Mouse (Mus musculus): ENCODE results near the gene Slc38a11. TPM values are rescaled to one million over a fixed set of nuclear protein-coding genes. Genes with fewer than 3 reads are reported as not detected.

The Slc38a11 gene
- polyA plus RNA-seq, 1 experiment from 2014 or later, result 1.1 TPM

- Histone ChIP-seq H3K27ac (no peak overlapping the region), H3K4me2 (no peak overlapping the region), H3K9me3 (no peaks in the 10 kb centered on the region), H3K4me3 (replicated peaks) (no peak overlapping the region), H3K36me3 (replicated peaks) (no peaks in the 10 kb centered on the region), H3K27me3 (0 out of 2 replicates have a peak, but pooled peaks cover 3% of the 10 kb centered on the region), H3K4me1 (peaks cover 18% of the 10 kb centered on the region), H3K9ac (no peak overlapping the region)
- 50% methylated on average over 9 of the region's 9 CpGs for WGBS
- ATAC-seq (ENCODE audit: low FRiP score), result no peak
These were observed 2.9 kb downstream of the Slc38a11 start for GRCm38 (mm10) chr2:65360736-65361475.

DNA sequence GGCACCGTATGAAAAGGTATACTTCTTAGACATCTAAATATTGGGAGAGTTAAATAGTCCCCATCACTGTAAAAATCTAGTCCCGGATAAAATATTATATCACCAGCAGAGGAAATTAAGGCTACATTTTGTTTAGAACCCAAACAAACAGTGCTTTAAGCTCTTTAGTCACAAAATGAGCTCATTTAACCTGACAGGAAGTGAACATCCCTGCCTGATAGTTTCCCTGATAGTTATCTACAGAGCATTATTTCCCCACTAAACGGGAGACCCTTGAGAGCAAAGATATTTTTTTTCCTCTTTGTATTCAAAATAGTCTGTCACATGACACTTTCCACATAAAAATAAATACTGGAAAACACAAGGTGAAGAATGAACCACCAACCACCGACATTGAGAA, 16.5 kb downstream of the Slc38a11 start:
- Histone ChIP-seq H3K27ac (no peak overlapping the region), H3K4me1 (peaks cover 4% of the 10 kb centered on the region; the same call in 1 of the 2 replicates), H3K4me2 (no peak overlapping the region), H3K9ac (no peak overlapping the region), H3K9me3 (no peaks in the 10 kb centered on the region), H3K4me3 (replicated peaks) (no peak overlapping the region), H3K36me3 (replicated peaks) (no peaks in the 10 kb centered on the region), H3K27me3 (no peaks in the 10 kb centered on the region)
- no peak for ATAC-seq (ENCODE audit: low FRiP score)
- 76% methylated on average over 4 of the region's 4 CpGs for WGBS

DNA sequence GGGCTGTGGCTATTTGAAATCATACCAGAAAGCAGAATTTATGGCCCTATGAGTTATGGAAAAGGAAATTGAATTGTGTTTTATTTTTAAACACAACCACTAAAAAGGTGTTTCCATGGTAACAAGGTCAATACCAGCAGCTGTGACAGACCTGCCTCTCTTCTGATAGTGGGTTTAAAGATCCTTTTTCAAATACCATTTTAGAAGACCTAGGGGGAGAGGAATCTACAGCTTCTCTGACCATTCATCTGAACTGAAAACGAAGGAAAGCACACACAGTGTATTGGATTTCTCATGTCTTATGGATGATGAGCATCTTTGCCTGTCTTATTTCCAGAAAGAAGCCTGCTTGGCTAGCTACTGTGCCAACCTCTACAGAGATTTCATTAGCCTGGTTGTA, 16.9 kb downstream of the Slc38a11 start:
- no peak overlapping the region for H3K4me2 ChIP-seq
- H3K27me3 ChIP-seq, result no peaks in the 10 kb centered on the region
- 65% methylated on average over 1 of the region's 1 CpGs for WGBS
- H3K4me1 ChIP-seq, result peaks cover 4% of the 10 kb centered on the region; the same call in 1 of the 2 replicates
- no peak overlapping the region for H3K27ac ChIP-seq
- no peak overlapping the region for H3K9ac ChIP-seq
- H3K9me3 ChIP-seq, result no peaks in the 10 kb centered on the region
- no peaks in the 10 kb centered on the region for H3K36me3 ChIP-seq (replicated peaks)
- no peak for ATAC-seq (ENCODE audit: low FRiP score)
- H3K4me3 ChIP-seq (replicated peaks), result no peak overlapping the region

- Histone ChIP-seq H3K36me3 (replicated peaks) (no peaks in the 10 kb centered on the region), H3K4me2 (no peak overlapping the region), H3K9ac (no peak overlapping the region), H3K4me3 (replicated peaks) (no peak overlapping the region), H3K4me1 (peaks cover 4% of the 10 kb centered on the region; the same call in 1 of the 2 replicates), H3K27ac (no peak overlapping the region), H3K9me3 (no peaks in the 10 kb centered on the region), H3K27me3 (no peaks in the 10 kb centered on the region)
- no peak for ATAC-seq (ENCODE audit: low FRiP score)
- 87% methylated on average over 5 of the region's 5 CpGs for WGBS
These were observed 17.8 kb downstream of the Slc38a11 start for GRCm38 (mm10) chr2:65346037-65346436.

DNA sequence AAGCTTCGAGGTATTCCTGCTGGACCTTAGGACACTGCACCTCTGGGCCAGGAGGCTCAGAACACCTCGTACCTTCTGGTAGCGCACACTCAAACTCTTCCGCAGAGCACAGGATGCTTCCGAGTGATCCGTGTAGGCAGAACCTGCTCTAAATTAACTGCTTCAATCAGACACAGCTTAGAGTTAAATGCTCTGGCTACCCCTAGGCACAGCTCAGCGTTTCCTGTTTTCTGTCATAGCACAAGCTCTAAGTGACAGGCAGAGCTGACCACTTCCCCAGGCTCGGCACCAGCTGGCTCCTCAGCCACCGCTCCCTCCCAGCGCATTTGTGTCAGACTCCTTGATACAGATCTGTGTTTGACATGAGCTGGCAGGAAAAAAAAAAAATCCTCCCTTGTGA, 21.8 kb downstream of the Slc38a11 start:
- no peak overlapping the region for H3K27ac ChIP-seq
- no peaks in the 10 kb centered on the region for H3K36me3 ChIP-seq (replicated peaks)
- no peaks in the 10 kb centered on the region for H3K9me3 ChIP-seq
- no peak overlapping the region for H3K4me2 ChIP-seq
- no peak for ATAC-seq (ENCODE audit: low FRiP score)
- 87% methylated on average over 10 of the region's 10 CpGs for WGBS
- peaks cover 11% of the 10 kb centered on the region; the same call in 1 of the 2 replicates for H3K4me1 ChIP-seq
- no peak overlapping the region for H3K9ac ChIP-seq
- H3K27me3 ChIP-seq, result no peaks in the 10 kb centered on the region
- no peak overlapping the region for H3K4me3 ChIP-seq (replicated peaks)

- H3K27ac ChIP-seq, result no peak overlapping the region
- ATAC-seq (ENCODE audit: low FRiP score), result no peak
- 69% methylated on average over 3 of the region's 3 CpGs for WGBS
- no peaks in the 10 kb centered on the region for H3K9me3 ChIP-seq
- peaks cover 8% of the 10 kb centered on the region; the same call in 1 of the 2 replicates for H3K4me1 ChIP-seq
- H3K36me3 ChIP-seq (replicated peaks), result no peaks in the 10 kb centered on the region
- H3K4me2 ChIP-seq, result no peak overlapping the region
- H3K9ac ChIP-seq, result no peak overlapping the region
- H3K27me3 ChIP-seq, result no peaks in the 10 kb centered on the region
- H3K4me3 ChIP-seq (replicated peaks), result no peak overlapping the region
These were observed 23.0 kb downstream of the Slc38a11 start for GRCm38 (mm10) chr2:65340839-65341238.

DNA sequence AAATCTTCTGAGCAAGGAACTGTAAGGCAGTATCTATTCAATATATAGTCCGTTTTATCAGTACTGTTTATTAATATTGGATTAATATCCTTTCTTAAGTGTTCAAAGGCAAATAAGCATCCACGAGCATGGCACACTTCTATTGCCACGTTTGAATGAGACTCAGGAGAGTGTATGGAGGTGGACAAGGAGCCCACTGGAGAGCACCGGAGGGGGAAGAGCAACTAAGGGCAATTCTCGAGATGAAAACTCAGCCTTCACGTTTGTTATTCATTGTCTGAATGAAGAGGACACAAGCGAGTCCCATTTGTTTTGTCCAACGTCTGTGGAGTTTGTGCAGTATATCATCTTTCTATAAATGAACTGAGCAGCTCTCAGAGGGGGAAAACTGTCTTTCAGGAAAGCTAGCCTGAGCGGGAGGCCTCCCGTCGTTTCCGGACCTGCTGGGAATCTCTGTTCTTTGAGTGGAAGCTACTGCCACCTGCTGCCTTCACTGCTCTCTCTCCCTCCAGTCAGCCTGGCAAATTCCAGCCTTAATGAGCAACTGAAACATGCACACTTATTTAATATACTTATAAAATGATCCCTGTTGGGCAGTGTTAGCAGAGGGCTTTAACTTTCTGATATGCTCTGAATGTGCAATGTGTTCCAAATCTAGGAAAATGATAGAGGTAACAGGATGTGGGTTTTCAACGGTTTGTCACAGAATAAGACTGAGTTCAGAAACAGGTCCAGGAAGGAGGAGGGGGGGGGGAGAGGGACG, 26.3 kb downstream of the Slc38a11 start:
- Histone ChIP-seq H3K9ac (no peak overlapping the region), H3K27ac (no peak overlapping the region), H3K4me3 (replicated peaks) (no peak overlapping the region), H3K4me2 (no peak overlapping the region), H3K36me3 (replicated peaks) (no peaks in the 10 kb centered on the region), H3K4me1 (peaks cover 8% of the 10 kb centered on the region; the same call in 1 of the 2 replicates), H3K27me3 (no peaks in the 10 kb centered on the region), H3K9me3 (no peaks in the 10 kb centered on the region)
- WGBS, result 15% methylated on average over 14 of the region's 14 CpGs
- peak; percentile 70; the same call in 1 of the 2 replicates for ATAC-seq (ENCODE audit: low FRiP score)

- H3K27me3 ChIP-seq, result no peaks in the 10 kb centered on the region
- H3K4me3 ChIP-seq (replicated peaks), result no peak overlapping the region
- peaks cover 8% of the 10 kb centered on the region; the same call in 1 of the 2 replicates for H3K4me1 ChIP-seq
- 89% methylated on average over 3 of the region's 3 CpGs for WGBS
- H3K4me2 ChIP-seq, result no peak overlapping the region
- H3K27ac ChIP-seq, result no peak overlapping the region
- H3K9me3 ChIP-seq, result no peaks in the 10 kb centered on the region
- H3K9ac ChIP-seq, result no peak overlapping the region
- H3K36me3 ChIP-seq (replicated peaks), result no peaks in the 10 kb centered on the region
- no peak for ATAC-seq (ENCODE audit: low FRiP score)
These were observed 27.2 kb downstream of the Slc38a11 start for GRCm38 (mm10) chr2:65336608-65337007.

DNA sequence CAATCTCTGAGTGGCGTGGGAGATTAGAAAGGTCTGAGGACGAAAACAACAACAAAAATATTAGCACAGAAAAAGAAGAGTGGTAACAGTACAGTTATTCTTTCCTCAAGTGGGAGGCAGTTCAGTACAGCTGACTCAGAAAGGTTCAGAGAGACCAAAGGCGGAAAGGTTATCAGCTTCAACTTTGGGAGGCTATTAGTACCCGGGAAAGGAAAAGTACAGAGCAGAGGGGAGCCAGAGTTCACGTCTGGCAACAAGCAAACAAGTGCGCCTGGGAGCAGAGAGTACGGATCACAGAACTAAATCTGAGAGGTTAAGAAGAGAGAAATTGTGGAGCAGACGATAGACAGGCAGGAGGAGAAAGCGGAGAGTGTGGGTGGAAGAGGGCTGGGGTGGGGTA, 29.7 kb downstream of the Slc38a11 start:
- ATAC-seq (ENCODE audit: low FRiP score), result no peak
- Histone ChIP-seq H3K27me3 (no peaks in the 10 kb centered on the region), H3K4me1 (peaks cover 8% of the 10 kb centered on the region; the same call in 1 of the 2 replicates), H3K4me2 (no peak overlapping the region), H3K27ac (no peak overlapping the region), H3K9ac (no peak overlapping the region), H3K36me3 (replicated peaks) (no peaks in the 10 kb centered on the region), H3K4me3 (replicated peaks) (no peak overlapping the region), H3K9me3 (no peaks in the 10 kb centered on the region)
- WGBS, result 83% methylated on average over 9 of the region's 9 CpGs

DNA sequence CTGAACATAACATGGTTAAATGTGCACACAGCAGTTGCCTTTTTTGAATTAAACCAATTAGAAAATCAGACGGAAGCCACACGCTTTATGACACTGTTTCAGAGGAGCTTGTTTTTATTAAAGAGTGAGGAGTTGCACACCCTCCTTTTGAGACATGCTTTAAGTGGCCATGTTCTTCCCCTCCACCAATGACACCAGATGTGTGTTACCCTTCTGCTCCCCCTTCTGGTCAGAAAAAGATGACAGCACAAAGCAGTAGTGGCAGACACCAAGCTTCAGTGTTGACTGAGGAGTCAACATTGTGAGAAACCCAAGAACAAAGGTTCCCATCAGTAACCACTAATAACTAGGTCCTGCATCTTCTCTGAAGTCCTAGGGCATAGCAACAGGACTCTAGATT, 32.5 kb downstream of the Slc38a11 start:
- no peak overlapping the region for H3K27ac ChIP-seq
- H3K4me1 ChIP-seq, result no peaks in the 10 kb centered on the region
- WGBS, result 60% methylated on average over 2 of the region's 2 CpGs
- no peaks in the 10 kb centered on the region for H3K27me3 ChIP-seq
- H3K9ac ChIP-seq, result no peak overlapping the region
- H3K36me3 ChIP-seq (replicated peaks), result no peaks in the 10 kb centered on the region
- no peaks in the 10 kb centered on the region for H3K9me3 ChIP-seq
- H3K4me2 ChIP-seq, result no peak overlapping the region
- ATAC-seq (ENCODE audit: low FRiP score), result peak; percentile 46; the same call in 1 of the 2 replicates
- H3K4me3 ChIP-seq (replicated peaks), result no peak overlapping the region

GRCm38 (mm10) chr2:65321998-65322754, 41.7 kb downstream of the Slc38a11 start:
- H3K4me3 ChIP-seq (replicated peaks), result no peak overlapping the region
- ATAC-seq (ENCODE audit: low FRiP score), result no peak
- 41% methylated on average over 6 of the region's 6 CpGs for WGBS
- H3K36me3 ChIP-seq (replicated peaks), result no peaks in the 10 kb centered on the region
- H3K9ac ChIP-seq, result no peak overlapping the region
- H3K27me3 ChIP-seq, result no peaks in the 10 kb centered on the region
- no peak overlapping the region for H3K27ac ChIP-seq
- no peaks in the 10 kb centered on the region for H3K9me3 ChIP-seq
- no peak overlapping the region for H3K4me2 ChIP-seq
- peaks cover 6% of the 10 kb centered on the region for H3K4me1 ChIP-seq

DNA sequence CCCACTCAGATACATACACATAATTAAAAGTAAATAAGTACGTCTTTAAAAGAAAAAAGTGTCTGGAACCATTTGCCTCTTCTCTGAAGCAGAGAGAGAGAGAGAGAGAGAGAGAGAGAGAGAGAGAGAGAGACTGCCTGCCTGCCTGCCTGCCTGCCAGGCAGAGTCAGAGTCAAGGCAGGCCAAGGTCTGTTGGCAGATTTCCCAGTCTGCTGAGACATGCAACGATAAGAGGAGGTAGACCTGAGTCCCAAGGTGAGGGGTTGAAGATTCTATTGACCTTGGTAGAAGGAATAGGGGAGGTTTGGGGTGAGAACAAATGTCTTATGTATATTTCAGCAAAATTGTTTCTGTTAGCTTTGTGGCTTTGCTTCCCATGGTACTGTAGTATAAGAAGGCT, 42.9 kb downstream of the Slc38a11 start:
- Histone ChIP-seq H3K27me3 (no peaks in the 10 kb centered on the region), H3K4me2 (no peak overlapping the region), H3K4me1 (peaks cover 6% of the 10 kb centered on the region), H3K27ac (no peak overlapping the region), H3K4me3 (replicated peaks) (no peak overlapping the region), H3K9me3 (no peaks in the 10 kb centered on the region), H3K9ac (no peak overlapping the region), H3K36me3 (replicated peaks) (no peaks in the 10 kb centered on the region)
- WGBS, result 73% methylated on average over 2 of the region's 2 CpGs
- no peak for ATAC-seq (ENCODE audit: low FRiP score)
